Mouse (Mus musculus): ENCODE results near the gene Rexo5.

Gene Rexo5

GRCm38 (mm10) chr7:119875776-119876440 is 82.1 kb downstream of the Rexo5 start:
- in situ Hi-C loops (cut with MboI; ENCODE audit: unreplicated experiment in 2 of 2) = no loop called here

DNA sequence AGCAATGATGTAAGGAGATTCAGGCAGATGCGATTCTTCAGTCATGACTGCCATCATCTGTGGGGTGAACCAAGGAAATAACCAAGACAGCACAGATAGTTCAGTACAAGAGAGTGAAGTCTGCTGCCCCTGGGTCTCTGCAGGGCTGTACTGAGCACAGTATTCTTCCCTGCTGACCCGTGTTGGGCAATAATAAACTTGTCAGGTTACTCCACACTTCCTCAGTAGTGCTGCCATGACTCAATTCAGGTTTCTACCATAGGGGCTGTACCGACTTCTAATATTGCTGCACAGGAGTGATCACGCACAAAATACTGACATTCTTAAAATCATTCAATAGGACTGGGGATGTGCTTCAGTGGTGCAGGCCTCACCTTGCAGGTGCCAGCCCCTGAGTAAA is 85.4 kb downstream of the Rexo5 start:
- in situ Hi-C loops (cut with MboI; ENCODE audit: unreplicated experiment in 2 of 2) = no loop called here

- in situ Hi-C loops (cut with MboI; ENCODE audit: unreplicated experiment in 2 of 2) = no loop called here
These were observed 86.5 kb downstream of the Rexo5 start for GRCm38 (mm10) chr7:119880345-119880744.

DNA sequence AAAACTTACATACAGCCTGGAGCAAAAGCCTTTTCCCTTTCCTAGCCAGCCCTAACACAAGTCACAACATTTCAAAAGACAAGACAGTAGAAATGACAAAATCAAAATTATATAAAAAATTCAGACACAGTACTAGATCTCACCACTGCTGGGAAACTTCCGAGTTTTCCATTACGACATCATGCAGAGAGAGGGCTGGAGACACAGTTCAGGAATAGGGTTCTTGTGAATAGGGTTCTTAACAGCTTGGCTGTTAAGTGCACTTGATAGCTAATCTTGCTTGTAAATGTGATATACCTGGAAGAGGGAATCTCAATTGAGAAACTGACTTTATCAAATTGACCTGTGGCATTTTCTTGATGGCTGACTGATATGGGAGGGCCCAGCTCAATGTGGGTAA is 87.4 kb downstream of the Rexo5 start:
- in situ Hi-C loops (cut with MboI; ENCODE audit: unreplicated experiment in 2 of 2) = no loop called here

- in situ Hi-C loops (cut with MboI; ENCODE audit: unreplicated experiment in 2 of 2) = no loop called here
These were observed 94.1 kb downstream of the Rexo5 start for GRCm38 (mm10) chr7:119887887-119888286.

- in situ Hi-C loops (cut with MboI; ENCODE audit: unreplicated experiment in 2 of 2) = no loop called here
These were observed 98.4 kb downstream of the Rexo5 start for GRCm38 (mm10) chr7:119892198-119892597.

DNA sequence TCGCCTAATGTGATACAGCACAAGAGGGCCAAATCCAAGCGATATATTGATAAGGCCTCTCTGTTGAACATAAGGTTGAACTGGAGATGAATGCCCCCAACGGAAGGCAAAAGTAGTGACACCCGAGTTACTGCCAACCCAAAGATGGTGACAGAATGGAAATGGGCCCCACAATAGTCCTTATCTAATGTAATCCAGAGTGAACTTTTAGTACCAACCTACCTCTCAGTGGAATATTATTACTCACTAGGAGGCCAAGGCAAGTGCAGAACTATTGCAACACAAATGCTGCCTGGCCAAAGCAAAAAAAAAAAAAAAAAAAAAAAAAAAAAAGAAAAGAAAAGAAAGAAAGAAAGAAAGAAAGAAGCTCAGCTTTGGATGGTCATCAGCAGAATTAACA is 98.9 kb downstream of the Rexo5 start:
- in situ Hi-C loops (cut with MboI; ENCODE audit: unreplicated experiment in 2 of 2) = no loop called here

GRCm38 (mm10) chr7:119894818-119895544 is 101.2 kb downstream of the Rexo5 start:
- in situ Hi-C loops (cut with MboI; ENCODE audit: unreplicated experiment in 2 of 2) = no loop called here

DNA sequence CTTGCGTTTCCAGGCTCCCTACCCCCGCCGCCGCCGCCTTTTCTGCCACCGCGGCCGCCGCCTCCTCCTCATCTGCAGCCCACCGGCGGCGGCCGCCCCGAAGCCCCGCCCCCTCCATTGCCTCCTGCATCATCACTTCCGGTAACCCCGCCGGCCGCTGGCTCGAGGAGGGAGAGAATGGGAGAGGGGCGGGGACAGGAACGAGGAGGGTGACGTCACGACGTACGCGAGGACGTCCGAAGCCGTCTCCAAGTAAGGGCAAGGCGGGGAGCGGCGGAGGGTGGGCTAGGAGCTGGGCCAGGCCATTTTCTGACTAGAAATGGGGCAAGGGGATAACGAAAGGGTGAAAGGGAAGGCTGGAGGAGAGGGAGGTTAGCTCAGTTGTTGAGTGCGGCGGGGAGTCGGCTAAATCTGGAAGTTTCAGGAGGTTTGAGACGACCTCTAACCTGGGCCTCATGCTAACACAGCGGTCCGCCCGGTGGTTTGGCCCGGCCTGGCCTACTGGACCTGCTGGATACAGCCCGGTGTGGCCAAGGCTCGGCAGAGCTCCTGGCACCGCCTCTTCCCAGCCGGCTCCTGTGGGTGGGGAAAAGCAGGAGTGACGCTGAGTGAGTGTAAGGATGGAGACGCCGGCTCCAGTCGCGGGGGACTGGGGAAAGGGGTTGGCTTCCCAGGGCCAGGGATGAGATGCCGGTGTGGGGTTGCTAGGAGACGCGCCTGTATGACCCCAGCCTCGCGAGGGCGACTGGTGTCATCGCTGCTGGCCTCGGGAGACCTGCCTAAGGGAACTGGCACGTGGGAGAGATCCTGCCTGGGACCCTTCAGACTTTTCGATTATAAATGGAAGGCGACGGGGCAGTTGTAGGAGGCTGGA is 102.1 kb downstream of the Rexo5 start, which contains the start of the genes Lyrm1 and Dcun1d3:
Gene Lyrm1 (plus strand): TSS at position 223 of the 874 bp plus-strand sequence.
Gene Dcun1d3 (minus strand): TSS at position 660 of the 874 bp plus-strand sequence.
- in situ Hi-C loops (cut with MboI; ENCODE audit: unreplicated experiment in 2 of 2) = no loop called here

GRCm38 (mm10) chr7:119897521-119898109 is 103.8 kb downstream of the Rexo5 start:
- in situ Hi-C loops (cut with MboI; ENCODE audit: unreplicated experiment in 2 of 2) = no loop called here

- in situ Hi-C loops (cut with MboI; ENCODE audit: unreplicated experiment in 2 of 2) = no loop called here
These were observed 104.5 kb downstream of the Rexo5 start for GRCm38 (mm10) chr7:119898247-119898856.
